Mouse (Mus musculus): Measurements from ENCODE around the gene Shtn1. TPM values are rescaled to one million over a fixed set of nuclear protein-coding genes. Genes with fewer than 3 reads are reported as not detected.

Shtn1 gene
- polyA plus RNA-seq, 1 experiment = 3.4 TPM

GRCm38 (mm10) chr19:59033241-59033640, 42.7 kb downstream of the Shtn1 start:
- Histone ChIP-seq H3K36me3 (ENCODE audit: control insufficient read depth, insufficient read depth, low read length, poor library complexity, severe bottlenecking) (no peaks in the 10 kb centered on the region), H3K9me3 (replicated peaks; ENCODE audit: control insufficient read depth, insufficient read depth, low read length, poor library complexity, severe bottlenecking) (no peaks in the 10 kb centered on the region), H3K27me3 (ENCODE audit: control insufficient read depth, insufficient read depth, low read length, poor library complexity, severe bottlenecking) (no peaks in the 10 kb centered on the region), H3K27ac (ENCODE audit: insufficient read depth, low read length) (no peak overlapping the region), H3K9ac (ENCODE audit: low read depth, poor library complexity, severe bottlenecking) (no peak overlapping the region), H3K4me1 (ENCODE audit: control insufficient read depth, insufficient read depth, low read length) (no peaks in the 10 kb centered on the region), H3K4me3 (ENCODE audit: low read depth, low read length) (no peak overlapping the region)
- TF ChIP-seq EP300 (IDR thresholded peaks at IDR 0.05; ENCODE audit: insufficient read depth, low read depth, low read length) (no peak), CTCF (IDR thresholded peaks at IDR 0.05; ENCODE audit: low read depth, low read length) (no peak), POLR2A (IDR thresholded peaks at IDR 0.05; ENCODE audit: insufficient read depth, low read length) (no peak)

GRCm38 (mm10) chr19:59030221-59030620, 45.7 kb downstream of the Shtn1 start:
- Histone ChIP-seq H3K9ac (ENCODE audit: low read depth, poor library complexity, severe bottlenecking) (no peak overlapping the region), H3K27me3 (ENCODE audit: control insufficient read depth, insufficient read depth, low read length, poor library complexity, severe bottlenecking) (no peaks in the 10 kb centered on the region), H3K36me3 (ENCODE audit: control insufficient read depth, insufficient read depth, low read length, poor library complexity, severe bottlenecking) (no peaks in the 10 kb centered on the region), H3K4me3 (ENCODE audit: low read depth, low read length) (no peak overlapping the region), H3K9me3 (replicated peaks; ENCODE audit: control insufficient read depth, insufficient read depth, low read length, poor library complexity, severe bottlenecking) (no peaks in the 10 kb centered on the region), H3K27ac (ENCODE audit: insufficient read depth, low read length) (no peak overlapping the region), H3K4me1 (ENCODE audit: control insufficient read depth, insufficient read depth, low read length) (no peaks in the 10 kb centered on the region)
- TF ChIP-seq CTCF (IDR thresholded peaks at IDR 0.05; ENCODE audit: low read depth, low read length) (no peak), POLR2A (IDR thresholded peaks at IDR 0.05; ENCODE audit: insufficient read depth, low read length) (no peak), EP300 (IDR thresholded peaks at IDR 0.05; ENCODE audit: insufficient read depth, low read depth, low read length) (no peak)

- H3K9me3 ChIP-seq (replicated peaks; ENCODE audit: control insufficient read depth, insufficient read depth, low read length, poor library complexity, severe bottlenecking) = no peaks in the 10 kb centered on the region
- no peak overlapping the region for H3K9ac ChIP-seq (ENCODE audit: low read depth, poor library complexity, severe bottlenecking)
- no peak overlapping the region for H3K4me3 ChIP-seq (ENCODE audit: low read depth, low read length)
- H3K27me3 ChIP-seq (ENCODE audit: control insufficient read depth, insufficient read depth, low read length, poor library complexity, severe bottlenecking) = no peaks in the 10 kb centered on the region
- H3K36me3 ChIP-seq (ENCODE audit: control insufficient read depth, insufficient read depth, low read length, poor library complexity, severe bottlenecking) = no peaks in the 10 kb centered on the region
- H3K27ac ChIP-seq (ENCODE audit: insufficient read depth, low read length) = no peak overlapping the region
- TF ChIP-seq POLR2A (IDR thresholded peaks at IDR 0.05; ENCODE audit: insufficient read depth, low read length) (no peak), EP300 (IDR thresholded peaks at IDR 0.05; ENCODE audit: insufficient read depth, low read depth, low read length) (no peak), CTCF (IDR thresholded peaks at IDR 0.05; ENCODE audit: low read depth, low read length) (no peak)
- H3K4me1 ChIP-seq (ENCODE audit: control insufficient read depth, insufficient read depth, low read length) = no peaks in the 10 kb centered on the region
Observed at GRCm38 (mm10) chr19:59029011-59029410, 46.9 kb downstream of the Shtn1 start.

GRCm38 (mm10) chr19:59028130-59028529, 47.8 kb downstream of the Shtn1 start:
- H3K27ac ChIP-seq (ENCODE audit: insufficient read depth, low read length) = no peak overlapping the region
- no peak overlapping the region for H3K9ac ChIP-seq (ENCODE audit: low read depth, poor library complexity, severe bottlenecking)
- no peaks in the 10 kb centered on the region for H3K27me3 ChIP-seq (ENCODE audit: control insufficient read depth, insufficient read depth, low read length, poor library complexity, severe bottlenecking)
- H3K4me1 ChIP-seq (ENCODE audit: control insufficient read depth, insufficient read depth, low read length) = no peaks in the 10 kb centered on the region
- TF ChIP-seq EP300 (IDR thresholded peaks at IDR 0.05; ENCODE audit: insufficient read depth, low read depth, low read length) (no peak), CTCF (IDR thresholded peaks at IDR 0.05; ENCODE audit: low read depth, low read length) (no peak), POLR2A (IDR thresholded peaks at IDR 0.05; ENCODE audit: insufficient read depth, low read length) (no peak)
- H3K36me3 ChIP-seq (ENCODE audit: control insufficient read depth, insufficient read depth, low read length, poor library complexity, severe bottlenecking) = no peaks in the 10 kb centered on the region
- no peak overlapping the region for H3K4me3 ChIP-seq (ENCODE audit: low read depth, low read length)
- H3K9me3 ChIP-seq (replicated peaks; ENCODE audit: control insufficient read depth, insufficient read depth, low read length, poor library complexity, severe bottlenecking) = no peaks in the 10 kb centered on the region

DNA sequence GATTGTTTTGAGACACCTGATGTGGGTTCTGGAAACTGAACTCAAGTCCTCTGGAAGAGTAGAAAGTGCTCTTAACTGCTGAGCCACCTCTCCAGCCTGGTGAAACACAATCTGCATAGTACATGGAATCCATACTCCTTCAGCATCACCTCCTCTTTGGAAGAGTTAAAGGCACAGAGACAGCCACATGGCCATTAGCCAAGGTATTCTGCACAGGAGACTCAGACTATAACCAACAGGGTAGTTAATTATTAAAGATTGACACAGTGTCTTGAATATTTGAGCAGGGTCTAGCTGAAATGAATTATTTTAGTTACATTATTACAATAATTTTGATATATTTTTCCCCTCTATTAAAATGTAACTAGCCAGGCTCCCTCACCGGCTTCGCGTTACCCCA, 52.0 kb downstream of the Shtn1 start:
- no peaks in the 10 kb centered on the region for H3K9me3 ChIP-seq (replicated peaks; ENCODE audit: control insufficient read depth, insufficient read depth, low read length, poor library complexity, severe bottlenecking)
- H3K36me3 ChIP-seq (ENCODE audit: control insufficient read depth, insufficient read depth, low read length, poor library complexity, severe bottlenecking) = no peaks in the 10 kb centered on the region
- no peak overlapping the region for H3K4me3 ChIP-seq (ENCODE audit: low read depth, low read length)
- no peaks in the 10 kb centered on the region for H3K27me3 ChIP-seq (ENCODE audit: control insufficient read depth, insufficient read depth, low read length, poor library complexity, severe bottlenecking)
- no peak overlapping the region for H3K27ac ChIP-seq (ENCODE audit: insufficient read depth, low read length)
- H3K9ac ChIP-seq (ENCODE audit: low read depth, poor library complexity, severe bottlenecking) = no peak overlapping the region
- TF ChIP-seq POLR2A (IDR thresholded peaks at IDR 0.05; ENCODE audit: insufficient read depth, low read length) (no peak), EP300 (IDR thresholded peaks at IDR 0.05; ENCODE audit: insufficient read depth, low read depth, low read length) (no peak), CTCF (IDR thresholded peaks at IDR 0.05; ENCODE audit: low read depth, low read length) (no peak)
- no peaks in the 10 kb centered on the region for H3K4me1 ChIP-seq (ENCODE audit: control insufficient read depth, insufficient read depth, low read length)

DNA sequence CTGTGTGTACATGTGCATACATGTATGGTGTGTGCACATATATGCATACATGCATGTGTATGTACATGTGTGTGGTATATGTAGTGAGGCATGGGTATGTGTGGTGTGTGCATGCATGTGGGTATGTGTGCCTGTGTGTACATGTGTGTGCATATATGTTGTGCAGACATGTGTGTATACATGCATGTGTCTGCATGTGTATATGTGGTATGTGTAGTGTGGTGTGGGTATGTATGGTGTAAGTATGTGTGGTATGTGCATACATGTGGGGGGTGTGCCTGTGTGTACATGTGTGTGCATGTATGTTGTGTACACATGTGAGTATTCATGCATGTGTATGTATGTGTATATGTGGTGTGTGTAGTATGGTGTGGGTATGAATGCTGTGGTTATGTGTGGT, 54.3 kb downstream of the Shtn1 start:
- H3K27ac ChIP-seq (ENCODE audit: insufficient read depth, low read length) = no peak overlapping the region
- H3K4me1 ChIP-seq (ENCODE audit: control insufficient read depth, insufficient read depth, low read length) = no peaks in the 10 kb centered on the region
- no peak overlapping the region for H3K4me3 ChIP-seq (ENCODE audit: low read depth, low read length)
- no peaks in the 10 kb centered on the region for H3K36me3 ChIP-seq (ENCODE audit: control insufficient read depth, insufficient read depth, low read length, poor library complexity, severe bottlenecking)
- no peaks in the 10 kb centered on the region for H3K9me3 ChIP-seq (replicated peaks; ENCODE audit: control insufficient read depth, insufficient read depth, low read length, poor library complexity, severe bottlenecking)
- no peak overlapping the region for H3K9ac ChIP-seq (ENCODE audit: low read depth, poor library complexity, severe bottlenecking)
- no peak for TF ChIP-seq CTCF (IDR thresholded peaks at IDR 0.05; ENCODE audit: low read depth, low read length)
- no peak for TF ChIP-seq POLR2A (IDR thresholded peaks at IDR 0.05; ENCODE audit: insufficient read depth, low read length)
- TF ChIP-seq EP300 (IDR thresholded peaks at IDR 0.05; ENCODE audit: insufficient read depth, low read depth, low read length) = no peak
- no peaks in the 10 kb centered on the region for H3K27me3 ChIP-seq (ENCODE audit: control insufficient read depth, insufficient read depth, low read length, poor library complexity, severe bottlenecking)

All from ES-Bruce4 (cell line).